Mouse (Mus musculus) cerebellum, adult 8-10 months (tissue): ENCODE results near the gene Fam24a.
A peak's percentile ranks its signal among the peaks of the same experiment; 100 is the strongest.

Experiments
- DNase-seq: peaks from one replicate; pipeline ENCODE4 v3.0.0; 2022

Gene Fam24a

DNA sequence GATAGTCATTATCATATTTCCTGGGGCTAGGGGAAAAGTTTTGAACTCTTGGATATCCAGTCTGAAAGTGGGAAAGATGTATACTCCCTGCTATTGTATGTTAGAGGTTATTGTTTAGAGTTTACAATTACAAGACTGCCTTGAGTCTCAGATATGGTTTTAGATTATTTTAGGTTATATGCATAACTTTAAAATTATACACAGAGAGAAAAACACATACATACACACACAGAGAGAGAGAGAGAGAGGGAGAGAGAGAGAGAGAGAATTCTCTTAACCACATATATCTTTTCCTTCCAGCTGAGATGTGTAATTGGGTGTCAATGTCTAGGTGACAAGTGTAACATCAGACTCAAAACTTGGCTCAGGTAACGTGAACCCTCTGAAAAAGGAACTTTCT is at the start of gene Fam24a:
Gene Fam24a (plus strand): TSS at position 301 of the 400 bp plus-strand sequence.
- DNase-seq, result no peak

- DNase-seq, result no peak
Observed at GRCm38 (mm10) chr7:131297151-131297550, 36.5 kb upstream of the Fam24a start.

DNA sequence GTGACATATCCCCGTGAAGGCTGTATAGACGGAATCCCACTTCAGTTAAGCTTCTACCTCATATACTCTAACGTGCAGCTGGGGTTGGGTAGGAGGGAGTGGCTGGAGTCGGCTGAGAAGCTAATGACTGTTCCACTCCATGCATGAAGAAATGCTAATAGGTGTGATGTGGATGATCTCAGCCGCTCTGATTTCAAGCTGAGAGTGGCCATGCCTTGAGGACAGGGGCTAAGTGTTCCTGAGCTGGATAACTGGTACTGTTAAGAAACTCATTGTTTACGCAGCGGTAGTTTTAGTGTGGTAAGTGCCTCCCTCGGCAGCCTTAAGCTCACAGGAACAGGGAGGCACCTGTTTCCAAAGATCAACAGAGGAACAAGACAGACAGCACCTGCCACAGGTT is 30.3 kb upstream of the Fam24a start:
- DNase-seq, result no peak

DNA sequence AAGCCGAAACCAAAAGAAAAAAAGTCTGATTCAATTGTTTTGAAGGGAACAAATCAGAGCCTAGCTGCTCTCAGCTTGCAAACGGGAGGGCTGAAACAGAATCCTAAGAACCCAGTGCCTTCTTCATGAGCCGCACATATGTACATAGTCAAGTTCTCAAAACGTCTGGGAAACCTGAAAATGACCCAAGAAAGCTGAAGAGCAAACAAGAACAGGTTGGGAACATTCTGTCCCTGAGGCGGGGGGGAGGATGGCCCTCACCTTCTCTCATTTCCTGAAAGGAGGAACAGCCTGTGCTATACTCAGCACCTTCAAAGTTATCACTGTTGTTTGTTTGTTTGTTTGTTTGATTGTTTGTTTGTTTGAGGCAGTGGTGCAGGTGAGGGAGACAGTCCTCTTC is 26.9 kb upstream of the Fam24a start:
- DNase-seq, result no peak

DNA sequence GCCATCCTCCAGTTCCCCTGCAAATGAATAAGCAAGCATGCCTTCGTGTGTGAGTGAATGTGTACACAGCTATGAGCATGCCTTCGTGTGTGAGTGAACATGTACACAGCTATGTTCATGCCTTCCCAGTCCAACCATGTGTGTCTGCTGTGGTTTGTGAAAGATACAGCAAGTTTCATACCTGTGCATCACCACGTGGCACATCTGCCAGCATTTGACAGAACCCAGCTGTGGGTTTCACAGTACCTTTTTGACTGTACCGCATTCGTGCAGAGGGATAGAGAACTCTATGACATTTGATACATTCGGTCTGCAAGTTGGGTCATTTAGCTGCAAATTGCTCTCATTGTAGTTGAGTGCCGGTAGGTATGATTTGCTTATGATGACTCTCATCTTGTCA is 19.2 kb upstream of the Fam24a start:
- no peak for DNase-seq

DNA sequence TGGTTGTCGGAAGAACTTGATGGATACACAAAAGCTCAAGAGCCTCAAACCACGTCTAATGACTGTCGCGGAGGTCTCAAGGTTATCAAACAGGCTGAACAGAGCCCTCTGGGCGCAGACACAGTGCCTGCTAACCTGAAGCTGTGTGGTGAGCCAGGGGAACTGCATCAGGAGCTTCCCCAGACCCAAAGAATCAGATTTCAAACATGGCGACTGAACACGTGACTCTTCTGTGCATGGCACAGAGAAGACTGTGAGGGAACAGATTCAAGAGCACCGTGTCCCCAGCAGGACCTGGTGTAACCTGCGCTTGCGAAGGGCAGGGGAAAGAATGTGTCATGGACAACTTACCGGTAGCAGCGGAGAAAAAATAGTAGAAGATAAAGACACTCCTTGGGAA is 16.1 kb upstream of the Fam24a start:
- no peak for DNase-seq

DNA sequence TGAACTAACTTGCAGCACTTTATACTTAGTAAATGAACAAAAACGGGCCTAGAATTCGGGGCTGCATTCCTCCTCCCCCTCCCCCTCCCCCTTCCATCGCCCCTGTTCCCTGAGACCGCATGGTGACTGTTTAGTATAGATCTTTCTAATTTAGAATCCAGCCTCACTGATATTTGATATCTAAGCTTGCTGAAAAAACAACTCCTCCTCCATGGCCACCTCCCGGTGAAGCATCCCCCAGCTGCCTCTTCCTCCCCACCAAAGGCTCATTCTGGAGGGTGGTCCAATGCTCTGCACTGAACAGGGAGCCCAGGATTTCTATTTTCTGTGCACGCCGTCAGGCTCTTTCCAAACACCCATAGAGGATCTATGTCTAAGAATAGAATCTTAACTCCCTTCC is 15.3 kb upstream of the Fam24a start:
- DNase-seq, result no peak

DNA sequence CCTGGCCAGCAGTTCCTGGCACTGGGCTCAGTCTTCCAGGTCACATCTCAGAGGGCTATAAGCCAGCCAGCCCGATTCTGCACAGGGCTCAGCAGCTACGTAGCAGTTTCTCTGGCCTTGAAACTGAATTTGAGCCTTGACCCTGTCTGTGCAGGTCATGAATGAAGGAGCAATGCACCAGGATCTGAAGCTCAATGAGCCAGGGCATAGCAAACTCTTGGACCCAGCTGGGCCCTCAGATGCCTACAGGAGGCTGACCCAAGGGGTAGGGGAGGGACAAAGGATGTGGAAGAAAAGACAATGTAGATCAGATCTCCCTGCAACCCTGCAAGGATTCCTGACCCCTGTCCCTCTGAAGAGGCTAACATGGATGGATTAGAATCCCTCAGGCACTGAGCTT is 11.5 kb upstream of the Fam24a start, which contains the start of gene Cuzd1:
Gene Cuzd1 (minus strand): TSS at position 101 of the 400 bp plus-strand sequence.
- DNase-seq, result no peak

- no peak for DNase-seq
Observed at GRCm38 (mm10) chr7:131327054-131327453, 6.6 kb upstream of the Fam24a start.

- DNase-seq, result no peak
Observed at GRCm38 (mm10) chr7:131329416-131329815, 4.2 kb upstream of the Fam24a start, which contains the start of gene Fam24b. TSS of gene Fam24b (minus strand) at chr7:131329516.

DNA sequence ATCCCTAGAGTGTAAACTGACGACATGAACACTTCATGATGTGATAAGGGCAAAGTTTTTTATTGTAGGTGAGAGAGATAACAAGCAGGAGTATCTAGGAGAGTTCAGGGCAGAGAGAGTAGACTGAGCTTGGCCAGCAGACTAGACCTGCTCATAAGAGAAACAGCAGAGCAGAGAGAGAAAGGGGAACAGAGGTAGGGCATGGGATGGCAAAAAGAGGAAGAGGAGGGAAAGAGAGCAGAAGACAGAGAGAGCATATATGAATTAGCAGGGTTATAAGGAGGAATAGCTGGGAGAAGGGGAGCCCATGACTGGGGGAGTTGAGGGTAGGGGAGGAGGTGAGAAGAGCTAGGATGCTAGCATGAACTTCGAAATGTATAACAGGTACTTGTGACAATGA is 2.0 kb upstream of the Fam24a start:
- no peak for DNase-seq

GRCm38 (mm10) chr7:131337502-131338068 is 3.9 kb downstream of the Fam24a start:
- no peak for DNase-seq

DNA sequence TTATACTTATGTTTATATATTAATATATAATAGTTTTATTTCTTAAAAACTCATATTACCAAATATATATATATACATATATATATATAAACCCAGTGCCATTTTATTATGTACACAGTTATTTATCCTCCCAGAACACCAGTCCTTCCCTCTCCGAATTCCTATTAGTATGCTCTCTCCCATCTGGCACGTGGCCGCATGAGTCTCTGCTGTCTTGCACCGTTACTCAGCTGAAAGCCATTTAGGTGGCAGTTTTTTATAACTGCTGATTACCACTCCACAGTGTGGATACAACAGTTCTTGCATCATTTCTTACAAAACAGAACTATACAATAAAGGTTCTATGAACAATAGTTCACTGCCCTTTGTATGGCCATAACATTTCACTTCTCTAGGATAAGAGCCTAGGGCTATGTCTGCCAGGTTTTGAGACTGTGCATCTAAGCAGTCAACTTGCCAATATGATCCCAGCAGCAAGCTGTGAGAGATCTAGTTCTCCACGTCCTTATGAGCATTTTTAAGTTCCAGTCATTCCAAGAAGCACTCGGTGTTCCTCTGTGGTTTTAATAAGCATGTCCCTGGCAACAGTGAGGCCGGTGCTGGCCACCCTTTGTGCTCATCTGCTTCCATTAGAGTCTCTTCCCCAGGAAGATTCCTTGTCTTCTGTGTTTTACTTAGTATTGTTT is 12.3 kb downstream of the Fam24a start:
- DNase-seq, result no peak

DNA sequence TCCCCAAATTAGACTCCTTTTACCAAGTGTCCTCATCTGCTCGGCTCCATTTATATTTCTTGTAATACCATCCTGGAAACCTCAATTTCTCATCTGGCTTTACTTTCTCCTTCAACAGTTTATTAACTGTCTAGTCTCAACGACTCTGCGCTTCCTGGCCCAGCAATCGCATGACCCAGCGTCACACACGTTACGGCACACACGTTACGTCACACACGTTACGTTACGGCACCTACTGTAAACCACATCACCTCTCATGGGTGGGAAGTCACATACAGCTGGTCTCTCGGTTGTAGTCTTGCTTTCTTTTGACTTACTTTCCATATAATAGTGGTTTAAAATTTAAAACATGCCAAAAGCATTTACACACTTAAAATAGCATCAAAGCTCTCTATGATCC is 22.4 kb downstream of the Fam24a start:
- DNase-seq, result no peak

DNA sequence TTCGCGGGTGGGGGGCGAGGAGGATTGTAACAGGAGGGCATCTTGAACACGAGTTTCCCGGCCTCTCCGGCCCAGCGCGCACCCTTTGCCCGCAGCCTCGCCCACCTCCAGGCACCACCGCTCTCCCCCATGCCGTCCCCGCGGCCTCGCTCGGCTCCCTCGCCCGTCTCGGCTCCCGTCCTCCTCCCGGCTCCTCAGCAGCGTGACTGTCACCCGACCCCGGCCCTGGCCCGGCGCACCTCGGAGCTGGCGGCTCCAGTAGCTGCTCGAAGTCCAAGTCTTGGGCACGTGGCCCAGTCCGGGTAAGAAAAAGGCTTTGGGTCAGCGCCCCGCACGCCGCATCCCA is 28.6 kb downstream of the Fam24a start:
- no peak for DNase-seq

DNA sequence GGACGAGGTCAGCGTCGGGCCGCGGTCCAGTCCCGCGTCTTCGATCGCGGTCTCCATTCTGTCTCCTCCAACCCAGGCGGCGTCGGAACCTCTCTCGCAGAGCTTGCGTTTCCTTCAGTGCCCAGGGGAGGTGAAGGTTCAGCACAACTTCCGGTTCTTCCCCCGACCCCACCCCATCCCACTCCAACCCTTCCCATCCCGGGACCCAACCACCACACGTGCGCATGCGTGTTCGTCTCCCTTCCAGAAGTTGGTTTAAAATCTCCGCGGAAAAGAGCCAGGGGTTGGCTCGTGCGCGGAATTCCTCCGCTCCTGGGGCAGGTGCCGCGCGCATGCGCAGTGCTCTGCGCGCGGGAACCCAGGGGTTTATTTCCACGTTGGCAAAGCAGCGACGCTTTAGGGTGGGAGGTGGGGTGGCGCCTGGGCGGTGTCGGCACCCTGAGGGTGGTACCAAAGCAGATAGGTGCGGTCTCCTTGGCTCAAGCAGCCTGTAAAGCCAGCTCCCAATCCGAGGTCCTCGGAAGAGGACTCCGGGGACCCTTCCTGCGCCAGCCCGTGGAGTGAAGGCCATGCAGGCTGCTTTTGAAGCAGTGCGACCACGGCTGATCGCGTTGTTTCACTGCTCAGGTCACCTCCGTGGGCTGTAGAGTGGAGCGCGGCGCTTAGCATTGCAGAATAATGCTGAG is 29.1 kb downstream of the Fam24a start, which contains the start of gene 2310057M21Rik:
Gene 2310057M21Rik (minus strand): TSS at position 145 of the 686 bp plus-strand sequence.
- peak; percentile 95 for DNase-seq

GRCm38 (mm10) chr7:131364131-131364530 is 30.5 kb downstream of the Fam24a start:
- DNase-seq, result no peak

- peak; percentile 91 for DNase-seq
Observed at GRCm38 (mm10) chr7:131370648-131371469, 37.2 kb downstream of the Fam24a start, which contains the start of gene Pstk. TSS of gene Pstk (plus strand) at chr7:131371141.

- DNase-seq, result no peak
Observed at GRCm38 (mm10) chr7:131371470-131371860, 37.8 kb downstream of the Fam24a start.

- DNase-seq, result no peak
Observed at GRCm38 (mm10) chr7:131371880-131372651, 38.4 kb downstream of the Fam24a start.
